Mouse (Mus musculus): ENCODE measurements around the gene Fam71f2. TPM values are rescaled to one million over a fixed set of nuclear protein-coding genes. Genes with fewer than 3 reads are reported as not detected.

The Fam71f2 gene
- polyA plus RNA-seq, 1 experiment, result 0.47 TPM

- H3K4me3 ChIP-seq, result peak overlapping the region; percentile 10
- peaks cover 10% of the 10 kb centered on the region for H3K36me3 ChIP-seq (ENCODE audit: control insufficient read depth, insufficient read depth)
- TF ChIP-seq SRF (IDR thresholded peaks at IDR 0.05; ENCODE audit: control insufficient read depth, insufficient read length, low read depth) (no peak), USF1 (IDR thresholded peaks at IDR 0.05; ENCODE audit: low read depth) (no peak), MAX (IDR thresholded peaks at IDR 0.05; ENCODE audit: low read depth) (no peak), CEBPB (IDR thresholded peaks at IDR 0.05; ENCODE audit: insufficient read depth, poor library complexity, severe bottlenecking) (no peak), TCF3 (IDR thresholded peaks at IDR 0.05; ENCODE audit: insufficient read length, low read depth) (no peak), MYOG (IDR thresholded peaks at IDR 0.05; ENCODE audit: control insufficient read depth in 1 of 3, insufficient read depth in 1 of 3, insufficient read length in 2 of 3, low read depth in 2 of 3) (no peak), E2F4 (IDR thresholded peaks at IDR 0.05; ENCODE audit: insufficient read depth) (no peak), POLR2AphosphoS2 (IDR thresholded peaks at IDR 0.05; ENCODE audit: insufficient read length, low read depth) (no peak), REST (IDR thresholded peaks at IDR 0.05; ENCODE audit: insufficient read depth, insufficient read length) (no peak), TCF12 (IDR thresholded peaks at IDR 0.05; ENCODE audit: insufficient read depth, poor library complexity, severe bottlenecking) (no peak), POLR2A (IDR thresholded peaks at IDR 0.05; ENCODE audit: insufficient read length, low read depth) (no peak), MYOD1 (IDR thresholded peaks at IDR 0.05; ENCODE audit: control insufficient read depth in 1 of 3, insufficient read length in 2 of 3, low read depth in 2 of 3) (no peak)
- H3K27me3 ChIP-seq (ENCODE audit: control insufficient read depth, insufficient read depth, insufficient read length), result no peaks in the 10 kb centered on the region
- peak overlapping the region; percentile 70 for H3K4me2 ChIP-seq (ENCODE audit: low read depth)
- H3ac ChIP-seq (ENCODE audit: control insufficient read depth, insufficient read length), result no peak overlapping the region
- peaks cover 17% of the 10 kb centered on the region for H3K79me2 ChIP-seq (ENCODE audit: control insufficient read depth, insufficient read depth)
Measured at GRCm38 (mm10) chr6:29270961-29271360, 8.4 kb upstream of the Fam71f2 start.

- TF ChIP-seq SRF (IDR thresholded peaks at IDR 0.05; ENCODE audit: control insufficient read depth, insufficient read length, low read depth), result peak; percentile 54
- TF ChIP-seq USF1 (IDR thresholded peaks at IDR 0.05; ENCODE audit: low read depth), result no peak
- no peak for TF ChIP-seq TCF12 (IDR thresholded peaks at IDR 0.05; ENCODE audit: insufficient read depth, poor library complexity, severe bottlenecking)
- no peak for TF ChIP-seq MYOD1 (IDR thresholded peaks at IDR 0.05; ENCODE audit: control insufficient read depth in 1 of 3, insufficient read length in 2 of 3, low read depth in 2 of 3)
- TF ChIP-seq POLR2A (IDR thresholded peaks at IDR 0.05; ENCODE audit: insufficient read length, low read depth), result peak; percentile 98
- TF ChIP-seq TCF3 (IDR thresholded peaks at IDR 0.05; ENCODE audit: insufficient read length, low read depth), result peak; percentile 4
- peak; percentile 96 for TF ChIP-seq POLR2AphosphoS2 (IDR thresholded peaks at IDR 0.05; ENCODE audit: insufficient read length, low read depth)
- peak; percentile 3 for TF ChIP-seq REST (IDR thresholded peaks at IDR 0.05; ENCODE audit: insufficient read depth, insufficient read length)
- TF ChIP-seq E2F4 (IDR thresholded peaks at IDR 0.05; ENCODE audit: insufficient read depth), result no peak
- TF ChIP-seq MYOG (IDR thresholded peaks at IDR 0.05; ENCODE audit: control insufficient read depth in 1 of 3, insufficient read depth in 1 of 3, insufficient read length in 2 of 3, low read depth in 2 of 3), result peak in 1 of 3 experiments; percentile 45
- no peak for TF ChIP-seq MAX (IDR thresholded peaks at IDR 0.05; ENCODE audit: low read depth)
- no peak for TF ChIP-seq CEBPB (IDR thresholded peaks at IDR 0.05; ENCODE audit: insufficient read depth, poor library complexity, severe bottlenecking)
- Histone ChIP-seq H3K4me2 (ENCODE audit: low read depth) (peak within 1 kb of the TSS; percentile 90), H3ac (ENCODE audit: control insufficient read depth, insufficient read length) (peak within 1 kb of the TSS; percentile 39), H3K4me3 (peak within 1 kb of the TSS; percentile 71), H3K79me2 (ENCODE audit: control insufficient read depth, insufficient read depth) (peaks cover 17% of the 10 kb centered on the region), H3K27me3 (ENCODE audit: control insufficient read depth, insufficient read depth, insufficient read length) (no peaks in the 10 kb centered on the region), H3K36me3 (ENCODE audit: control insufficient read depth, insufficient read depth) (peaks cover 10% of the 10 kb centered on the region)
Measured at GRCm38 (mm10) chr6:29272312-29273072, 6.9 kb upstream of the Fam71f2 start, which contains the start of gene Hilpda. Gene Hilpda (plus strand): TSS chr6:29272488.

GRCm38 (mm10) chr6:29276746-29277145, 2.6 kb upstream of the Fam71f2 start:
- Histone ChIP-seq H3K4me2 (ENCODE audit: low read depth) (no peak overlapping the region), H3K4me3 (no peak overlapping the region), H3K79me2 (ENCODE audit: control insufficient read depth, insufficient read depth) (peaks cover 17% of the 10 kb centered on the region), H3K27me3 (ENCODE audit: control insufficient read depth, insufficient read depth, insufficient read length) (no peaks in the 10 kb centered on the region), H3ac (ENCODE audit: control insufficient read depth, insufficient read length) (no peak overlapping the region), H3K36me3 (ENCODE audit: control insufficient read depth, insufficient read depth) (peaks cover 10% of the 10 kb centered on the region)
- TF ChIP-seq POLR2AphosphoS2 (IDR thresholded peaks at IDR 0.05; ENCODE audit: insufficient read length, low read depth) (no peak), REST (IDR thresholded peaks at IDR 0.05; ENCODE audit: insufficient read depth, insufficient read length) (no peak), POLR2A (IDR thresholded peaks at IDR 0.05; ENCODE audit: insufficient read length, low read depth) (no peak), MYOD1 (IDR thresholded peaks at IDR 0.05; ENCODE audit: control insufficient read depth in 1 of 3, insufficient read length in 2 of 3, low read depth in 2 of 3) (no peak), E2F4 (IDR thresholded peaks at IDR 0.05; ENCODE audit: insufficient read depth) (no peak), CEBPB (IDR thresholded peaks at IDR 0.05; ENCODE audit: insufficient read depth, poor library complexity, severe bottlenecking) (no peak), USF1 (IDR thresholded peaks at IDR 0.05; ENCODE audit: low read depth) (no peak), TCF3 (IDR thresholded peaks at IDR 0.05; ENCODE audit: insufficient read length, low read depth) (no peak), SRF (IDR thresholded peaks at IDR 0.05; ENCODE audit: control insufficient read depth, insufficient read length, low read depth) (no peak)

- H3ac ChIP-seq (ENCODE audit: control insufficient read depth, insufficient read length), result no peak overlapping the region
- no peak overlapping the region for H3K4me2 ChIP-seq (ENCODE audit: low read depth)
- H3K36me3 ChIP-seq (ENCODE audit: control insufficient read depth, insufficient read depth), result peaks cover 10% of the 10 kb centered on the region
- H3K79me2 ChIP-seq (ENCODE audit: control insufficient read depth, insufficient read depth), result peaks cover 8% of the 10 kb centered on the region
- TF ChIP-seq MYOD1 (IDR thresholded peaks at IDR 0.05; ENCODE audit: control insufficient read depth in 1 of 3, insufficient read length in 2 of 3, low read depth in 2 of 3), result no peak
- TF ChIP-seq REST (IDR thresholded peaks at IDR 0.05; ENCODE audit: insufficient read depth, insufficient read length), result no peak
- no peak for TF ChIP-seq USF1 (IDR thresholded peaks at IDR 0.05; ENCODE audit: low read depth)
- TF ChIP-seq E2F4 (IDR thresholded peaks at IDR 0.05; ENCODE audit: insufficient read depth), result no peak
- no peaks in the 10 kb centered on the region for H3K27me3 ChIP-seq (ENCODE audit: control insufficient read depth, insufficient read depth, insufficient read length)
- H3K4me3 ChIP-seq, result no peak overlapping the region
Measured at GRCm38 (mm10) chr6:29278513-29279267, 703 bp upstream of the Fam71f2 start.

Measured in myocyte (in vitro differentiated cells).